Mouse (Mus musculus): Measurements from ENCODE around the gene Dedd2. TPM values are rescaled to one million over a fixed set of nuclear protein-coding genes. Genes with fewer than 3 reads are reported as not detected.

Dedd2 gene
- total and polyA plus RNA-seq, 3 experiments = 10.6 to 13.9 (median 11.7) TPM

DNA sequence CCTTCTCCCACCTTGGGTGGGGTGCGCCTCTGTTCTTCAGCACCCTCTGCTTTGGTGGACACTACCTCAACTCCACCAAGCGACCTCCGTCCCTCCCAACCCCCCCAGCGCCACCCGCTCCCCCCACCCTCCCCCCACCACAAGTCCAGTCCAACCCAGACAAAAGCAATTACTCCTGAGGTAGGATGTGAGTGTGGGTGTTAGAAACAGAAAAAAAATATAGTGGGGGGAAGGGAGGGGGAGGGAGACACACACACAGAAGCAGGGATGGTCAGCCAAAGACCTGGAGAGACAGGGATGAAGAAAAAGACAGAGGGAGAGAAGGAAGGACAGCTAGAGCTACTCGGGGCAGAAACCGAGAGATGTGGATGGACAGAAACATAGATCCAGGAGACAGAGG lies 66.6 kb downstream of the Dedd2 start:
- H3K27me3 ChIP-seq (replicated peaks) = peaks cover 79% of the 10 kb centered on the region
- H3K4me3 ChIP-seq (replicated peaks in 1 of 3; ENCODE audit: low read depth in 2 of 3, low read length in 2 of 3, poor library complexity in 1 of 3) = no peak overlapping the region
- H3K79me2 ChIP-seq (replicated peaks; ENCODE audit: control insufficient read depth, extremely low read depth, insufficient read depth, poor library complexity, severe bottlenecking) = no peaks in the 10 kb centered on the region
- H3K27ac ChIP-seq (ENCODE audit: insufficient read depth, low read depth) = no peak overlapping the region
- dilution Hi-C loops (cut with MboI; ENCODE audit: extremely low pct_ligation_motif_present, extremely low pct_unique_long_range_greater_than_20kb, low sequenced_read_pairs) (no loop called here), in situ Hi-C loops (cut with MboI; ENCODE audit: low pct_ligation_motif_present, low pct_unique_long_range_greater_than_20kb, low sequenced_read_pairs) (no loop called here)
- no peaks in the 10 kb centered on the region for H3K36me3 ChIP-seq (replicated peaks in 1 of 2; ENCODE audit: control insufficient read depth in 1 of 2, insufficient read depth in 1 of 2, low read length in 1 of 2)
- no peak for DNase-seq (ENCODE audit: extremely low read depth)
- TF ChIP-seq RCOR1 (conservative IDR thresholded peaks at IDR 0.05; ENCODE audit: low read depth, low read length) = no peak
- TF ChIP-seq RAD21 (IDR thresholded peaks at IDR 0.05; ENCODE audit: low read depth, low read length) = no peak
- TF ChIP-seq BHLHE40 (IDR thresholded peaks at IDR 0.05; ENCODE audit: low read depth, low read length) = no peak
- TF ChIP-seq ZC3H11A (IDR thresholded peaks at IDR 0.05; ENCODE audit: low read depth, low read length) = no peak
- no peak for TF ChIP-seq ETS1 (conservative IDR thresholded peaks at IDR 0.05; ENCODE audit: low read depth, low read length)
- no peak for TF ChIP-seq USF2 (conservative IDR thresholded peaks at IDR 0.05; ENCODE audit: low read depth, low read length)
- no peak for TF ChIP-seq ZNF384 (IDR thresholded peaks at IDR 0.05; ENCODE audit: low read depth, low read length)
- no peak for TF ChIP-seq ZMIZ1 (IDR thresholded peaks at IDR 0.05; ENCODE audit: low read depth, low read length)
- no peak for TF ChIP-seq ZKSCAN1 (IDR thresholded peaks at IDR 0.05; ENCODE audit: borderline replicate concordance, low read depth, low read length)
- no peak for TF ChIP-seq POLR2A (IDR thresholded peaks at IDR 0.05; ENCODE audit: low read depth, low read length)
- TF ChIP-seq CHD1 (IDR thresholded peaks at IDR 0.05; ENCODE audit: low read depth, low read length) = no peak
- TF ChIP-seq IRF4 (IDR thresholded peaks at IDR 0.05; ENCODE audit: low read depth, low read length) = no peak
- no peak for TF ChIP-seq TCF12 (IDR thresholded peaks at IDR 0.05; ENCODE audit: low read depth, low read length)
- TF ChIP-seq E2F4 (IDR thresholded peaks at IDR 0.05; ENCODE audit: insufficient replicate concordance, low read depth, low read length) = no peak
- H3K9ac ChIP-seq (ENCODE audit: insufficient read depth, low read depth) = no peak overlapping the region
- H3K9me3 ChIP-seq (replicated peaks; ENCODE audit: low read length) = peaks cover 3% of the 10 kb centered on the region
- no peak overlapping the region for H3K4me2 ChIP-seq (ENCODE audit: insufficient read depth, low read depth, poor library complexity, severe bottlenecking)
- H3K4me1 ChIP-seq (ENCODE audit: control insufficient read depth in 1 of 2, insufficient read depth in 2 of 2) = peaks cover 7 to 9% of the 10 kb centered on the region in 2 experiments; a peak in 3 of 4 replicates

DNA sequence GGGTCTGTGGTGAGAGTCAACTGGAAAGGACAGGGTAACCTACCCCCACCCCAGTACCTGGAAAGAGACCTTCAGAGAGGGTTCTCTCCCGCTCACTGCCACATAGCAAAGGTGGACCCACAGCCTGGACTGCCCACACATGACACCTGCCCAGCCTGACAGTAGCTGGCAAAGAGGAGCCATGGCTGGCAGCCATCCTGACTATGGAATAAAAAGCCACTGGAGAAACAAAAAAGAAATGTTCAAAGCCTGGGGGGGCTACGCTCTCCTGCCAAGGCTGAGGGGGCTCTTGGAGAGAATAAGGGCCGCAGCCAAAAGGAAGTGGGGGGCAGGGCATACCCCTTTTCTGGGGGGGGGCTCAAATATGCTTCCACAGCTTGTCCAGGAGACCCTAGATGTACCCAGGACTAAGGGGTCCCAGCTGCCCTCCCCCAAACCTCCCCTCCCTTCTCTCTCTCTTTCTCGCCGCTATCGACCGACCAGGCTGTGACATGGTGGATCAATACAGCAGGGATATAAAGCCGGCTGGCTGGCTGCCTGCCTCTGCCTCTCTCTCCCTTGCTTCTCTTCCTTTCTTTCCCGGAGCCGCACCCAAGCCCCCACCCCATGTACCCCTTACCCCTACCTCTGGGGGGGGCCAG lies 68.4 kb downstream of the Dedd2 start:
- Histone ChIP-seq H3K4me1 (ENCODE audit: control insufficient read depth in 1 of 2, insufficient read depth in 2 of 2) (peaks cover 6 to 7% of the 10 kb centered on the region in 2 experiments; a peak in 3 of 4 replicates), H3K27ac (ENCODE audit: insufficient read depth, low read depth) (no peak overlapping the region), H3K4me2 (ENCODE audit: insufficient read depth, low read depth, poor library complexity, severe bottlenecking) (no peak overlapping the region), H3K79me2 (replicated peaks; ENCODE audit: control insufficient read depth, extremely low read depth, insufficient read depth, poor library complexity, severe bottlenecking) (no peaks in the 10 kb centered on the region), H3K4me3 (replicated peaks in 1 of 3; ENCODE audit: low read depth in 2 of 3, low read length in 2 of 3, poor library complexity in 1 of 3) (no peak overlapping the region), H3K9ac (ENCODE audit: insufficient read depth, low read depth) (no peak overlapping the region), H3K36me3 (replicated peaks in 1 of 2; ENCODE audit: control insufficient read depth in 1 of 2, insufficient read depth in 1 of 2, low read length in 1 of 2) (no peaks in the 10 kb centered on the region), H3K9me3 (replicated peaks; ENCODE audit: low read length) (no peaks in the 10 kb centered on the region), H3K27me3 (replicated peaks) (peaks cover 77% of the 10 kb centered on the region)
- DNase-seq (ENCODE audit: extremely low read depth) = no peak
- in situ Hi-C loops (cut with MboI; ENCODE audit: low pct_ligation_motif_present, low pct_unique_long_range_greater_than_20kb, low sequenced_read_pairs) (no loop called here), dilution Hi-C loops (cut with MboI; ENCODE audit: extremely low pct_ligation_motif_present, extremely low pct_unique_long_range_greater_than_20kb, low sequenced_read_pairs) (no loop called here)
- TF ChIP-seq USF1 (IDR thresholded peaks at IDR 0.05; ENCODE audit: low read depth, low read length) = no peak
- TF ChIP-seq CHD1 (IDR thresholded peaks at IDR 0.05; ENCODE audit: low read depth, low read length) = no peak
- TF ChIP-seq NELFE (IDR thresholded peaks at IDR 0.05; ENCODE audit: low read depth, low read length) = no peak
- no peak for TF ChIP-seq MAZ (IDR thresholded peaks at IDR 0.05; ENCODE audit: low read depth, low read length)
- no peak for TF ChIP-seq ETS1 (conservative IDR thresholded peaks at IDR 0.05; ENCODE audit: low read depth, low read length)
- no peak for TF ChIP-seq E2F4 (IDR thresholded peaks at IDR 0.05; ENCODE audit: insufficient replicate concordance, low read depth, low read length)
- TF ChIP-seq MYC (IDR thresholded peaks at IDR 0.05; ENCODE audit: low read depth, low read length) = no peak
- TF ChIP-seq CTCF (conservative IDR thresholded peaks at IDR 0.05 in 1 of 2, IDR thresholded peaks at IDR 0.05 in 1 of 2; ENCODE audit: low read depth in 2 of 2, low read length in 2 of 2) = no peak
- TF ChIP-seq RCOR1 (conservative IDR thresholded peaks at IDR 0.05; ENCODE audit: low read depth, low read length) = no peak
- no peak for TF ChIP-seq ZMIZ1 (IDR thresholded peaks at IDR 0.05; ENCODE audit: low read depth, low read length)
- TF ChIP-seq BHLHE40 (IDR thresholded peaks at IDR 0.05; ENCODE audit: low read depth, low read length) = no peak
